In genomic region chr7:130695669-130696338, GRCm38 (mm10) we compare ENCODE assay signal across 11 mouse cellular contexts.
DNase-seq lines count a peak whose midpoint lies in the region; ATAC-seq and TF ChIP-seq lines count a peak whose summit lies in the region.
"Had no signal": no experiment of that assay in that cellular context is flagged by ENCODE, and none has a peak within 500 bp of the region (broad histone marks: within the 10 kb centered on the region; RNA-seq: fewer than 3 reads in every experiment).

No protein-coding gene starts in this region.

- H3K9me3 ChIP-seq in hindbrain, embryonic 15.5 days: no peaks in the 10 kb centered on the region
- H3K9me3 ChIP-seq in neural tube, embryonic 15.5 days (replicated peaks): no peaks in the 10 kb centered on the region
- H3K9me3 ChIP-seq: stomach, embryonic 15.5 days had no signal

- H3K27ac ChIP-seq in layer of hippocampus, adult 2 months: peak overlapping the region; percentile 61; the same call in 1 of the 2 replicates
- H3K27ac ChIP-seq in hindbrain, embryonic 15.5 days (replicated peaks): no peak overlapping the region
- H3K27ac ChIP-seq in neural tube, embryonic 15.5 days (replicated peaks): no peak overlapping the region
- H3K27ac ChIP-seq: stomach, embryonic 15.5 days had no signal

- peak overlapping the region; percentile 82 for H3K4me3 ChIP-seq in layer of hippocampus, adult 2 months
- H3K4me3 ChIP-seq in hindbrain, embryonic 15.5 days: no peak overlapping the region; the same call in 1 of the 2 replicates
- peak overlapping the region; percentile 88; the same call in 1 of the 2 replicates for H3K4me3 ChIP-seq in neural tube, embryonic 15.5 days (replicated peaks)
- H3K4me3 ChIP-seq: stomach, embryonic 15.5 days had no signal

- H3K4me2 ChIP-seq in hindbrain, embryonic 15.5 days: peak overlapping the region; percentile 81
- peak overlapping the region; percentile 72 for H3K4me2 ChIP-seq in neural tube, embryonic 15.5 days
- H3K4me2 ChIP-seq: stomach, embryonic 15.5 days had no signal

- no peaks in the 10 kb centered on the region for H3K27me3 ChIP-seq in hindbrain, embryonic 15.5 days
- H3K27me3 ChIP-seq in neural tube, embryonic 15.5 days (replicated peaks): no peaks in the 10 kb centered on the region
- H3K27me3 ChIP-seq: stomach, embryonic 15.5 days had no signal

- no peaks in the 10 kb centered on the region for H3K36me3 ChIP-seq in hindbrain, embryonic 15.5 days
- 0 out of 2 replicates have a peak, but pooled peaks cover 3% of the 10 kb centered on the region for H3K36me3 ChIP-seq in neural tube, embryonic 15.5 days

- 0 out of 2 replicates have a peak overlapping the region, but pooled peaks have one; percentile 4 for H3K9ac ChIP-seq in hindbrain, embryonic 15.5 days
- peak overlapping the region; percentile 18; the same call in 1 of the 2 replicates for H3K9ac ChIP-seq in neural tube, embryonic 15.5 days (replicated peaks)
- H3K9ac ChIP-seq: stomach, embryonic 15.5 days had no signal

- ATAC-seq in hindbrain, embryonic 15.5 days (ENCODE audit: low FRiP score, low read depth): no peak
- no peak for ATAC-seq in neural tube, embryonic 15.5 days (ENCODE audit: low FRiP score)

- TF ChIP-seq CTCF in layer of hippocampus, adult 2 months (conservative IDR thresholded peaks at IDR 0.05): no peak

- 64% methylated on average over 13 of the region's 13 CpGs for WGBS in hindbrain, embryonic 15.5 days
- 76% methylated on average over 13 of the region's 13 CpGs for whole genome bisulfite sequencing in neural tube, embryonic 15.5 days

- peak; percentile 15 for DNase-seq in embryo, embryonic 10.5 days (ENCODE audit: low spot score)
- no peak for DNase-seq in embryo, embryonic 11 days
- no peak for DNase-seq in layer of hippocampus, adult 2 months (ENCODE audit: low spot score in 2 of 2)
- no peak for DNase-seq in layer of hippocampus, adult 9-11 months
- no peak for DNase-seq in urinary bladder, postnatal 10 days (ENCODE audit: low spot score)
- DNase-seq in cerebellum, adult 9-10 months: no peak
- DNase-seq: adrenal gland, postnatal 14 days; retina, postnatal 1 day had no signal

- peaks cover 55% of the 10 kb centered on the region for H3K4me1 ChIP-seq in hindbrain, embryonic 15.5 days (replicated peaks)
- peaks cover 63% of the 10 kb centered on the region for H3K4me1 ChIP-seq in neural tube, embryonic 15.5 days
